Mouse (Mus musculus): ENCODE measurements around the gene Iqcf3. TPM values are rescaled to one million over a fixed set of nuclear protein-coding genes. Genes with fewer than 3 reads are reported as not detected.

The Iqcf3 gene
- polyA plus RNA-seq, 1 experiment, result not detected

DNA sequence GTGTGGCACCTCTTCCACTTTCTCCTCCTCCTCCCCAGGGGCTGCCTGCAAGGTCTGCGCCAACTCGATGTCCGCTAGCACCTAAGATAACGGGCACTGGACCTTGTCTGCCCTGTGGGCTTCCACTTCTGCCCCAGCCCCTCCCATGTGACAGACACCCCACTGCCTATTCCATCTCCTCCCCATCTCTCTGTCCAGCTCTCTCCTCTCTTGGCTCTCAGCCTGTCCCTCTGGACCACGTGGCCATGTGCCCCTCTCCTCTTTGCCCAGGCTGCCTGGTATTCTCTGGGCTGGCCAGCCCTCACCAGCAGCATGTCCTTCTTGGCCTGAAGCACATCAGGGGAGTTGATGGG is 87.7 kb downstream of the Iqcf3 start:
- H3K27me3 ChIP-seq (ENCODE audit: control insufficient read depth, insufficient read depth, low read length), result no peaks in the 10 kb centered on the region
- no peak overlapping the region for H3K27ac ChIP-seq (ENCODE audit: insufficient read depth, low read depth, low read length)
- TF ChIP-seq POLR2A (IDR thresholded peaks at IDR 0.05; ENCODE audit: low read depth, low read length) (no peak), CTCF (IDR thresholded peaks at IDR 0.05; ENCODE audit: extremely low read depth, insufficient read length, insufficient replicate concordance, low read depth, low read length) (no peak)
- no peaks in the 10 kb centered on the region for H3K36me3 ChIP-seq (ENCODE audit: control insufficient read depth, insufficient read depth, low read length)
- WGBS, result 53% methylated on average over 5 of the region's 5 CpGs
- H3K4me3 ChIP-seq (ENCODE audit: low read depth, low read length), result no peak overlapping the region
- H3K4me1 ChIP-seq (ENCODE audit: control insufficient read depth, insufficient read depth, insufficient read length, low read length), result peaks cover 27% of the 10 kb centered on the region

DNA sequence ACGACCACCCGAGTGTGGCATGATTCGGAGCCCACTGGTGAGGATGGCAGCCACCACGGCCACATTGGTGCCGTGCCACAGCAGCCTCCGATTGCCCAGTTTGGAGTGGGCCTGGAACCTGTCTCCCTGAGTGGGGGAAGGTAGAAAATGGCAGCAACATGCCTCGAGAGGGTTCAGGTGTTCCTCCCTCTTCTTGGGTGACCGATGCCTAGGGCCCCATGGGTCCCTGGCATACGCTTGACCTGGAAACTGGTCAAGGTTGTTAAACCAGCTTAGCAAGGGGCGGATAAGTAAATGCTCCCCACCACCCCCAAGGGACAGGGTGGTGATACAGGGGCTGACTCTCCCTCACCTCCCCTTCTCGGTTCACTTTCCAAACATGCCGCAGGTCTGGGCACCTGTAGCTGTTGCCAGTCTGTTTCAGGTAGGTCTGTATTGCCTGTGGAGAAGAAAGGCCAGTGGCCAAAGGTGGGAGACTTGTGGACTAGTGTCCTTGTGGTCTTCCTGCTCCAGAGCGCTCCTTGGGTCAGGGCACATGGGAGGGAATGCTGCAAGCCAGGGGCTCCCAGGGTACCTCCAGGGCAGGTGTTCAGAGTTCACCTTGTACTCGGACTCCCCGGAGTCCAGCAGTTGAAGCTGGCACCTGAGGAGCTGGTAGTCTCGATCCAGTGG is 88.2 kb downstream of the Iqcf3 start:
- TF ChIP-seq POLR2A (IDR thresholded peaks at IDR 0.05; ENCODE audit: low read depth, low read length) (no peak), CTCF (IDR thresholded peaks at IDR 0.05; ENCODE audit: extremely low read depth, insufficient read length, insufficient replicate concordance, low read depth, low read length) (no peak)
- Histone ChIP-seq H3K27me3 (ENCODE audit: control insufficient read depth, insufficient read depth, low read length) (no peaks in the 10 kb centered on the region), H3K36me3 (ENCODE audit: control insufficient read depth, insufficient read depth, low read length) (no peaks in the 10 kb centered on the region), H3K4me3 (ENCODE audit: low read depth, low read length) (no peak overlapping the region), H3K27ac (ENCODE audit: insufficient read depth, low read depth, low read length) (no peak overlapping the region), H3K4me1 (ENCODE audit: control insufficient read depth, insufficient read depth, insufficient read length, low read length) (peaks cover 27% of the 10 kb centered on the region)
- 77% methylated on average over 16 of the region's 16 CpGs for WGBS

DNA sequence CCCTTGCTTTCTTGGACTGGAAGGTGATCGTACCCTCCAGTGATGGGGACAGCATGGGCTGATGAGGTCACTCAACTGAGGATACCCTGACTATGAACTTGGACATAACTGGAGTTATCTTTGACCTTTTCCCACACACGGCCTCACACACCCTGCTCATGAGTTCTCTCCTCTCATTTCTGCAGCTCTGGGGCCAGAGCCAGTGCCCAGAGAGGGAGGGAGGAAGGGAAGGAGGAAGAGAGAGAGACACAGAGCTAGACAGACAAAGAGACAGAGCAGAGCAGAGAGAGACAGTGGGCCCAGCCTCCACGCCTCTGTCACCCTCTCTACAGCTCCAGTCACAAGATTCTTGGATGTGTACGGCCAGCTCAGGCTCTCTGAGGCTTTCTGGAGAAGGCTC is 89.1 kb downstream of the Iqcf3 start:
- TF ChIP-seq POLR2A (IDR thresholded peaks at IDR 0.05; ENCODE audit: low read depth, low read length), result no peak
- no peak for TF ChIP-seq CTCF (IDR thresholded peaks at IDR 0.05; ENCODE audit: extremely low read depth, insufficient read length, insufficient replicate concordance, low read depth, low read length)
- Histone ChIP-seq H3K4me3 (ENCODE audit: low read depth, low read length) (no peak overlapping the region), H3K27ac (ENCODE audit: insufficient read depth, low read depth, low read length) (peak overlapping the region; percentile 36), H3K27me3 (ENCODE audit: control insufficient read depth, insufficient read depth, low read length) (no peaks in the 10 kb centered on the region), H3K36me3 (ENCODE audit: control insufficient read depth, insufficient read depth, low read length) (no peaks in the 10 kb centered on the region), H3K4me1 (ENCODE audit: control insufficient read depth, insufficient read depth, insufficient read length, low read length) (peaks cover 22% of the 10 kb centered on the region)
- 53% methylated on average over 4 of the region's 4 CpGs for WGBS

DNA sequence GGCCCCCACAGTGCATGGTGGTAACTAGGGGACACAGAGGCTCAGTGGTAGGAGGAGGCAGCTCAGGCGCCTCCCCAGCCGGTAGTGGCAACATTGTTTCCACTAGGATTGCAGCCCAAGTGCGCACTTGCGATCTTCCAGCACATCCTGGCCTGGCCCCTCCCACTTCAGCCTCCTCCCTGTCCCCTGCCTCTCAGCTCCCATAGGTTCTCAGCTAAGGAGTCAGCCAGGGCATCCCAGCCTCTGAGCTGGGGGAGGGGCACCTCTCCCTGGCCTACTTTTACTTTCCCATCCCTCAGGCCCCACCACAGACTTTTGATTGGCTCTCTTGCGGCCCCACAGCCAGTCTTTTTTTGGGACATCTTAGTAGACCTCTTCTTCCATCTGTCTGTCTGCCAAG is 89.5 kb downstream of the Iqcf3 start:
- H3K27me3 ChIP-seq (ENCODE audit: control insufficient read depth, insufficient read depth, low read length), result no peaks in the 10 kb centered on the region
- peak overlapping the region; percentile 48 for H3K27ac ChIP-seq (ENCODE audit: insufficient read depth, low read depth, low read length)
- 34% methylated on average over 5 of the region's 5 CpGs for WGBS
- peaks cover 22% of the 10 kb centered on the region for H3K4me1 ChIP-seq (ENCODE audit: control insufficient read depth, insufficient read depth, insufficient read length, low read length)
- TF ChIP-seq POLR2A (IDR thresholded peaks at IDR 0.05; ENCODE audit: low read depth, low read length) (no peak), CTCF (IDR thresholded peaks at IDR 0.05; ENCODE audit: extremely low read depth, insufficient read length, insufficient replicate concordance, low read depth, low read length) (no peak)
- peak overlapping the region; percentile 30 for H3K4me3 ChIP-seq (ENCODE audit: low read depth, low read length)
- H3K36me3 ChIP-seq (ENCODE audit: control insufficient read depth, insufficient read depth, low read length), result no peaks in the 10 kb centered on the region

DNA sequence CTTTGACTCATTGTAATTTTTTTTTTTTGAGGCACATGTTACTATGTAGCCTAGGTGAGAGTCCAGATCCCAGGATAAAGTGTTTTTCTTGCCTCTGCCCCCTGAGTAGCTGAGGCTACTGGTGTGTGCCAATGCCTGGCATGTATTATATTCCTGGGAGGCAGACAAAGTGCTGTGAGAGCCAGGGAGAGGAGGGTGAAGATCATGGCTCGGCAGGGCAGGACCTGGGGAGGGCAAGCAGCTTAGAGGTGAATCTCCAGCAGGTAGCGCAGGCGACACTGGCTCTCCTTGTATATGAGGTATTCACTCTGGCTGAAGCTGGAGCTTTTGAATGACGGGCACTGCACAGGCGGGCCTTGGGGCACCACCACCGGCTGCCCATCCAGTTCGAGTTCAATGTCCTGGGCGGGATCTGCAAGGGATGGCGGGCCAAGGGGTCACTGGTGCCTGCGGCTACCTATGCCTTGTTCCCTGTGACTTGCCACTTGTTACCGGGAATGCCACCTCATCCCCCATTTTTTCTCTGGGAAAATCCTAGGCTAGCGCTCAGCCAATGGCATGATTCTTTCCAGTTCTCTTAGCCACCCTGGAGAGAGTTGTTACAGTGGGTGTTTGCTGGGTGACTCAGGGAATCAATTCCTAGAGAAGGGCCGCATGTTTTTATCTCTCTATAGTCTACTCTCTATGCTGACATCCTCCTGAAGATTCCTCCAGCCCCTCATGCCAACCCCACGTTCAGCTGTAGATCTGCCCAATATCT is 90.3 kb downstream of the Iqcf3 start:
- Histone ChIP-seq H3K27me3 (ENCODE audit: control insufficient read depth, insufficient read depth, low read length) (no peaks in the 10 kb centered on the region), H3K27ac (ENCODE audit: insufficient read depth, low read depth, low read length) (peak overlapping the region; percentile 48; the same call in 1 of the 2 replicates), H3K4me1 (ENCODE audit: control insufficient read depth, insufficient read depth, insufficient read length, low read length) (peaks cover 17% of the 10 kb centered on the region), H3K36me3 (ENCODE audit: control insufficient read depth, insufficient read depth, low read length) (no peaks in the 10 kb centered on the region), H3K4me3 (ENCODE audit: low read depth, low read length) (peak overlapping the region; percentile 30)
- WGBS, result 71% methylated on average over 14 of the region's 14 CpGs
- TF ChIP-seq CTCF (IDR thresholded peaks at IDR 0.05; ENCODE audit: extremely low read depth, insufficient read length, insufficient replicate concordance, low read depth, low read length), result no peak
- no peak for TF ChIP-seq POLR2A (IDR thresholded peaks at IDR 0.05; ENCODE audit: low read depth, low read length)

DNA sequence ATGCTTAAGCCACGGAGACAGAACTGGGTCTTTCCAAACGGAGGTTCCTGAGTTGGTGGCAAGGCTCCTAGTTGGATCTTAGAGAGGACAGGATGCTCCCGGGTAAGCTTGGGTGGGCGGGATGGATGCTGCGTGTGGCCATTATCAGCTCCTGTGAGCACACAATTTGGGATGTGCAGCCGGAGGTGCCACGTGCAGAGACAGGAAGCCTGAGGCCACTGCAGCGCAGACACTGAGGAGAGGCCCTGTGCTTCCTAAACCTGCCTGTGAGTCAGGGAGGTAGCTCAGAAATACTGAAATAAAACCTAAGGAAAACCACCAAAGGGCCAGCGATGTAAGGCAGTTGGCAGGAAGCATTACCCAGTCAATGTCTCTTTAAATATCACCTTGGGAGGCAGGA is 91.7 kb downstream of the Iqcf3 start:
- TF ChIP-seq POLR2A (IDR thresholded peaks at IDR 0.05; ENCODE audit: low read depth, low read length) (no peak), CTCF (IDR thresholded peaks at IDR 0.05; ENCODE audit: extremely low read depth, insufficient read length, insufficient replicate concordance, low read depth, low read length) (no peak)
- no peaks in the 10 kb centered on the region for H3K36me3 ChIP-seq (ENCODE audit: control insufficient read depth, insufficient read depth, low read length)

DNA sequence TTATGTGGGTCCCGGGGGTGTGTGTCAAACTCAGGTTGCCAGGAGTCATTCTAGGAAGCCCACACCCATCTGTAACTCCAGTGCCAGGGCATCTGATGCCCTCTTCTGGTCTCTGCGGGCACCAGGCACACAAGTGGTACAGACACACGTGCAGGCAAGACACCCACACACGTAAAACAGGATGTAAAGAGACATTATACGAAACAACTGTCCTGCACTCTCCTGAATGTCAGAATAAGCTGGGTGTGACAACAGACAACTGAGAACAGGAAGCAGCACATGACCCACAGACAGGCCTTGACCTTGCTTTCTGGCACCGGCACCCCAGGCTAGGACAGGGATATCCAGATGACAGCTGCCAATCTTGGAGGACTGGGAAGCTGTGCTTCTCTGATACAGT is 92.1 kb downstream of the Iqcf3 start:
- H3K4me1 ChIP-seq (ENCODE audit: control insufficient read depth, insufficient read depth, insufficient read length, low read length), result peaks cover 4% of the 10 kb centered on the region
- TF ChIP-seq POLR2A (IDR thresholded peaks at IDR 0.05; ENCODE audit: low read depth, low read length) (no peak), CTCF (IDR thresholded peaks at IDR 0.05; ENCODE audit: extremely low read depth, insufficient read length, insufficient replicate concordance, low read depth, low read length) (no peak)
- H3K27ac ChIP-seq (ENCODE audit: insufficient read depth, low read depth, low read length), result no peak overlapping the region
- no peak overlapping the region for H3K4me3 ChIP-seq (ENCODE audit: low read depth, low read length)
- H3K36me3 ChIP-seq (ENCODE audit: control insufficient read depth, insufficient read depth, low read length), result no peaks in the 10 kb centered on the region
- WGBS, result 59% methylated on average over 6 of the region's 6 CpGs
- peaks cover 8% of the 10 kb centered on the region for H3K27me3 ChIP-seq (ENCODE audit: control insufficient read depth, insufficient read depth, low read length)

More for the DNA sequence above, 91.7 kb downstream of the Iqcf3 start:
- Histone ChIP-seq H3K4me1 (ENCODE audit: control insufficient read depth, insufficient read depth, insufficient read length, low read length) (peaks cover 8% of the 10 kb centered on the region), H3K27ac (ENCODE audit: insufficient read depth, low read depth, low read length) (no peak overlapping the region), H3K4me3 (ENCODE audit: low read depth, low read length) (no peak overlapping the region), H3K27me3 (ENCODE audit: control insufficient read depth, insufficient read depth, low read length) (peaks cover 4% of the 10 kb centered on the region)
- 70% methylated on average over 9 of the region's 9 CpGs for WGBS
